8 mouse cellular contexts compared by ENCODE assay signal in genomic region chr11:73177509-73177875, GRCm38 (mm10). TPM values are rescaled to one million over a fixed set of nuclear protein-coding genes. Genes with fewer than 3 reads are reported as not detected.
DNase-seq lines count a peak whose midpoint lies in the region; ATAC-seq and TF ChIP-seq lines count a peak whose summit lies in the region.

No protein-coding gene starts in this region.

- H3K27me3 ChIP-seq in intestine, embryonic 14.5 days (replicated peaks; ENCODE audit: control insufficient read depth, insufficient read depth, low read length): no peaks in the 10 kb centered on the region
- no peaks in the 10 kb centered on the region for H3K27me3 ChIP-seq in liver, embryonic 13.5 days

- WGBS in intestine, embryonic 14.5 days: under 1% methylated on average over 28 of the region's 28 CpGs
- 1% methylated on average over 20 of the region's 28 CpGs for WGBS in liver, embryonic 13.5 days (ENCODE audit: insufficient replicate concordance)

- peak overlapping the region; percentile 85 for H3K9ac ChIP-seq in intestine, embryonic 14.5 days (ENCODE audit: low read length)
- H3K9ac ChIP-seq in liver, embryonic 13.5 days: peak overlapping the region; percentile 96

- no peak for TF ChIP-seq CTCF in layer of hippocampus, adult 2 months (conservative IDR thresholded peaks at IDR 0.05)

- H3K4me2 ChIP-seq in intestine, embryonic 14.5 days (ENCODE audit: low read length): peak overlapping the region; percentile 82
- H3K4me2 ChIP-seq in liver, embryonic 13.5 days: peak overlapping the region; percentile 97

- ATAC-seq in intestine, embryonic 14.5 days (replicated peaks; ENCODE audit: low FRiP score, low TSS enrichment, low read depth): peak; percentile 85
- peak; percentile 41 for ATAC-seq in liver, embryonic 13.5 days (ENCODE audit: low read depth)

- peak overlapping the region; percentile 89 for H3K4me3 ChIP-seq in layer of hippocampus, adult 2 months
- peak overlapping the region; percentile 91 for H3K4me3 ChIP-seq in intestine, embryonic 14.5 days (ENCODE audit: low read depth, low read length)
- peak overlapping the region; percentile 96 for H3K4me3 ChIP-seq in liver, embryonic 13.5 days (replicated peaks)

- DNase-seq in layer of hippocampus, adult 2 months (ENCODE audit: low spot score in 2 of 2): no peak
- no peak for DNase-seq in layer of hippocampus, adult 11-12 months (ENCODE audit: low spot score)
- DNase-seq in embryo, embryonic 10.5 days (ENCODE audit: low spot score): peak; percentile 78
- DNase-seq in gastrocnemius, postnatal 4 days (ENCODE audit: low spot score in 2 of 2): peak; percentile 83 to 89
- no peak for DNase-seq in intestine, embryonic 14.5 days (ENCODE audit: low spot score)
- peak; percentile 59 for DNase-seq in liver, embryonic 13.5 days
- peak; percentile 84 for DNase-seq in neural tube, embryonic 10.5 days (ENCODE audit: extremely low spot score, low spot score)
- DNase-seq in thymus, postnatal 4 days: peak; percentile 67

- H3K27ac ChIP-seq in layer of hippocampus, adult 2 months: peak overlapping the region; percentile 90
- peak overlapping the region; percentile 97 for H3K27ac ChIP-seq in intestine, embryonic 14.5 days (ENCODE audit: low read depth)
- H3K27ac ChIP-seq in liver, embryonic 13.5 days: peak overlapping the region; percentile 83

- peaks cover 22% of the 10 kb centered on the region; the same call in 1 of the 2 replicates for H3K4me1 ChIP-seq in intestine, embryonic 14.5 days (replicated peaks; ENCODE audit: control insufficient read depth, insufficient read depth, low read length)
- peaks cover 43% of the 10 kb centered on the region for H3K4me1 ChIP-seq in liver, embryonic 13.5 days (replicated peaks)

- peaks cover 31% of the 10 kb centered on the region for H3K36me3 ChIP-seq in intestine, embryonic 14.5 days (ENCODE audit: control insufficient read depth, insufficient read depth, low read length)
- H3K36me3 ChIP-seq in liver, embryonic 13.5 days: peaks cover 25% of the 10 kb centered on the region

- H3K9me3 ChIP-seq in intestine, embryonic 14.5 days (ENCODE audit: control insufficient read depth, low read length): no peaks in the 10 kb centered on the region
- no peaks in the 10 kb centered on the region for H3K9me3 ChIP-seq in liver, embryonic 13.5 days (replicated peaks)

RNA-seq across cellular contexts. Expression of gene Tax1bp3, which starts 0.6 kb away (rescaled TPM):
- 1 to 10 TPM; 9.2 TPM for total RNA-seq in layer of hippocampus, adult 2 months (2021)
- 10 to 100 TPM; 52.8 to 57.5 TPM for total RNA-seq in gastrocnemius, postnatal 4 days (2021)
- polyA plus RNA-seq in intestine, embryonic 14.5 days (2014; fragmentation: Nextera tagmentation; extraction: Ambion mirVana): 233 and 258 TPM in 2 replicates
- polyA plus RNA-seq in liver, embryonic 13.5 days (2015; fragmentation: Nextera tagmentation; extraction: Ambion mirVana): 32.1 and 34.8 TPM in 2 replicates

RNA-seq across cellular contexts. Expression of gene Emc6, which starts 0.7 kb away (rescaled TPM):
- 10 to 100 TPM; 44.6 to 47.5 TPM for total RNA-seq in layer of hippocampus, adult 2 months (2021)
- total RNA-seq in gastrocnemius, postnatal 4 days (2021): 10 to 100 TPM; 60.1 to 67.3 TPM
- 123 and 130 TPM in 2 replicates for polyA plus RNA-seq in intestine, embryonic 14.5 days (2014; fragmentation: Nextera tagmentation; extraction: Ambion mirVana)
- 97.4 and 98.5 TPM in 2 replicates for polyA plus RNA-seq in liver, embryonic 13.5 days (2015; fragmentation: Nextera tagmentation; extraction: Ambion mirVana)

RNA-seq across cellular contexts. Expression of gene P2rx5, which starts 17.3 kb away (rescaled TPM):
- 1 to 10 TPM; 2.0 to 3.1 TPM for total RNA-seq in layer of hippocampus, adult 2 months (2021)
- total RNA-seq in gastrocnemius, postnatal 4 days (2021): 1 to 10 TPM; 6.2 to 7.1 TPM
- polyA plus RNA-seq in intestine, embryonic 14.5 days (2014; fragmentation: Nextera tagmentation; extraction: Ambion mirVana): 0.07 TPM in 1 of 2 replicates, not detected in the other
- polyA plus RNA-seq in liver, embryonic 13.5 days (2015; fragmentation: Nextera tagmentation; extraction: Ambion mirVana): 0.19 and 0.20 TPM in 2 replicates

RNA-seq across cellular contexts. Expression of gene Ctns, which starts 21.4 kb away (rescaled TPM):
- total RNA-seq in layer of hippocampus, adult 2 months (2021): 10 to 100 TPM; 20.1 to 23.2 TPM
- 10 to 100 TPM; 13.8 to 14.0 TPM for total RNA-seq in gastrocnemius, postnatal 4 days (2021)
- 15.6 and 17.0 TPM in 2 replicates for polyA plus RNA-seq in intestine, embryonic 14.5 days (2014; fragmentation: Nextera tagmentation; extraction: Ambion mirVana)
- 6.2 and 7.6 TPM in 2 replicates for polyA plus RNA-seq in liver, embryonic 13.5 days (2015; fragmentation: Nextera tagmentation; extraction: Ambion mirVana)

RNA-seq across cellular contexts. Expression of gene Shpk, which starts 21.8 kb away (rescaled TPM):
- 1 to 10 TPM; 3.1 to 3.2 TPM for total RNA-seq in layer of hippocampus, adult 2 months (2021)
- 1 to 10 TPM; 1.7 to 2.1 TPM for total RNA-seq in gastrocnemius, postnatal 4 days (2021)
- polyA plus RNA-seq in intestine, embryonic 14.5 days (2014; fragmentation: Nextera tagmentation; extraction: Ambion mirVana): 1.1 and 1.2 TPM in 2 replicates
- 2.2 TPM in 2 replicates for polyA plus RNA-seq in liver, embryonic 13.5 days (2015; fragmentation: Nextera tagmentation; extraction: Ambion mirVana)

Comparison
In these comparisons a context has a peak if more than half of its experiments do, and no peak if none do; other contexts are left out.
1. DNase-seq: peak in embryo, embryonic 10.5 days (single experiment), gastrocnemius, postnatal 4 days (2 of 2), liver, embryonic 13.5 days (single experiment), neural tube, embryonic 10.5 days (single experiment) and thymus, postnatal 4 days (single experiment); none in layer of hippocampus, adult 2 months (0 of 2), layer of hippocampus, adult 11-12 months (single experiment) and intestine, embryonic 14.5 days (single experiment).
2. RNA of gene Tax1bp3, which starts 0.6 kb away (total RNA-seq): 52.8 to 57.5 TPM in gastrocnemius, postnatal 4 days; 9.2 TPM in layer of hippocampus, adult 2 months; every median in the first group is over 4 times any median in the second.
3. Peak in every context shown above with its lines, with median percentiles within 50 percentile points of each other: H3K27ac ChIP-seq and H3K4me3 ChIP-seq.